Mouse (Mus musculus) midbrain, embryonic 14.5 days (tissue): Measurements from ENCODE around the gene Macc1. TPM values are rescaled to one million over a fixed set of nuclear protein-coding genes. Genes with fewer than 3 reads are reported as not detected.

ENCODE experiments used
- ATAC-seq: fragments of 200-750 bp; cut with Nextera tagmentation; 2 replicates; pipeline ENCODE4 v1.8.0; 2017; ENCODE audit warnings: moderate number of reproducible peaks, moderate library complexity; ENCODE audit not compliant: low FRiP score, low TSS enrichment
- DNase-seq: peaks from one replicate; pipeline ENCODE4 v3.0.0-alpha.2; 2015
- H3K27ac ChIP-seq: fragments of 300-500 bp; sonication (generic); replicated peaks from 2 replicates; pipeline ENCODE4 v1.5.1; 2014; ENCODE audit warnings: mild to moderate bottlenecking, low read depth, low read length, moderate library complexity
- H3K27me3 ChIP-seq: fragments of 300-500 bp; sonication (generic); 2 replicates; pipeline ENCODE4 v1.6.1; 2014; ENCODE audit warnings: low read length, control low read depth, mixed read lengths; ENCODE audit not compliant: control insufficient read depth, insufficient read depth
- H3K36me3 ChIP-seq: fragments of 300-500 bp; sonication (generic); 2 replicates; pipeline ENCODE4 v1.6.1; 2014; ENCODE audit warnings: low read length, control low read depth; ENCODE audit not compliant: control insufficient read depth, insufficient read depth
- H3K4me1 ChIP-seq: fragments of 300-500 bp; sonication (generic); 2 replicates; pipeline ENCODE4 v1.6.1; 2014; ENCODE audit warnings: mild to moderate bottlenecking, antibody characterized with exemption, low read length, control low read depth; ENCODE audit not compliant: control insufficient read depth, insufficient read depth
- H3K4me2 ChIP-seq: fragments of 300-500 bp; sonication (generic); 2 replicates; pipeline ENCODE4 v1.6.1; 2014; ENCODE audit warnings: mild to moderate bottlenecking, low read length, moderate library complexity
- H3K4me3 ChIP-seq: fragments of 300-500 bp; sonication (generic); replicated peaks from 2 replicates; pipeline ENCODE4 v1.5.1; 2014; ENCODE audit warnings: low read depth, low read length
- H3K9ac ChIP-seq: fragments of 300-500 bp; sonication (generic); replicated peaks from 2 replicates; pipeline ENCODE4 v1.6.1; 2014; ENCODE audit warnings: mild to moderate bottlenecking, low read length, moderate library complexity
- H3K9me3 ChIP-seq: fragments of 300-500 bp; sonication (generic); 2 replicates; pipeline ENCODE4 v1.6.1; 2016; ENCODE audit warnings: low read length, control low read depth, mixed read lengths; ENCODE audit not compliant: control insufficient read depth
- WGBS: fragments of 180-500 bp; shearing (Covaris S2); extraction: QIAGEN DNeasy Blood & Tissue Kit; methylation state at CpG from one replicate; pipeline ENCODE4 v1.1.7; 2014; 5-methylcytosine and 5-hydroxymethylcytosine counted together
- polyA plus RNA-seq: library from polyadenylated mRNA; unstranded; fragments of >200 nt; fragmentation: Nextera tagmentation; extraction: Ambion mirVana; gene quantifications from 2 replicates; pipeline ENCODE4 v1.2.1, GENCODE M21; 2014

Gene Macc1
- polyA plus RNA-seq, result 0.05 TPM in 1 of 2 replicates, not detected in the other

DNA sequence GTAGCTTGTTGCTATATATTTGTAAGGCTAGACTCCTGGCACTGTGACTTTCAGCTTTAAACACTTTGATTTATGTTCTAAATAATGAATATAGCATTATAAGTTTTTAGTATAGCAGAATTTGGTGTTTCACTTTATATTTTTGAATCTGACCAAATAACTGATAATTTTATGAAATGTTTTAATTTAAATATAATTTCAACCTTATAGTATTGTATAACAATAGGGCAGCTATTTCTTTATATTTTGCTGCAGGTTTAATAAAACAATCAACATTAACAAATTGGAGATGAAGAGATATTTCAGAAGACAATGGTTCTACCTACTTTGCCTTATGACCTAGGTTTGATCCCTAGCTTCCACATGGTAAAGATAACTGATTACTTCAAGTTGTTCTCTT lies at the start of gene Macc1:
TSS of gene Macc1 (plus strand) at position 301 of the 400 bp plus-strand sequence.
- Histone ChIP-seq H3K4me3 (no peak within 1 kb of the TSS), H3K36me3 (no peaks in the 10 kb centered on the region), H3K27me3 (no peaks in the 10 kb centered on the region), H3K4me2 (no peak within 1 kb of the TSS), H3K4me1 (no peaks in the 10 kb centered on the region), H3K9me3 (no peaks in the 10 kb centered on the region), H3K27ac (no peak within 1 kb of the TSS), H3K9ac (no peak within 1 kb of the TSS)
- no peak for ATAC-seq
- DNase-seq, result no peak

DNA sequence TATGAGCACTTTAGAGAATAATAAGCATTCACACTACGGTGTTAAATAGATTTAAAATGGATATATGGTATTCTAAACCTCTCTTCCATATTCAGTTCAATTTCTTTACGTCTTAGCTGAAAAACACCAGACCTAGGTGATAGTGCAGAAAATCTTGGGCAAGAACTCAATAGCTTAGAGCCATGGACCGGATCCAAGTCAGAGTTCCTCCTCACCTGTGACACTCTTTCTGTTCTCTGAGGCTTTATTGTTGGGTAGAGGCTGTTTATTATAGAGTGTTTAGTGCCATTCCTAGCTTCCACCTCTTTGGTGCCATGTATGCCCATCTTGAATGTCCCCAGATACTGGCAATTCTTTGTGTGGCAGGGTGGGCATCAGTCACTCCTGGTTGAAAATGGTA lies 49.6 kb upstream of the Macc1 start:
- Histone ChIP-seq H3K4me2 (no peak overlapping the region), H3K27me3 (no peaks in the 10 kb centered on the region), H3K27ac (no peak overlapping the region), H3K9me3 (no peaks in the 10 kb centered on the region), H3K9ac (no peak overlapping the region), H3K36me3 (no peaks in the 10 kb centered on the region), H3K4me1 (no peaks in the 10 kb centered on the region), H3K4me3 (no peak overlapping the region)
- no peak for DNase-seq
- WGBS, result 95% methylated on average over 3 of the region's 3 CpGs
- ATAC-seq, result no peak

DNA sequence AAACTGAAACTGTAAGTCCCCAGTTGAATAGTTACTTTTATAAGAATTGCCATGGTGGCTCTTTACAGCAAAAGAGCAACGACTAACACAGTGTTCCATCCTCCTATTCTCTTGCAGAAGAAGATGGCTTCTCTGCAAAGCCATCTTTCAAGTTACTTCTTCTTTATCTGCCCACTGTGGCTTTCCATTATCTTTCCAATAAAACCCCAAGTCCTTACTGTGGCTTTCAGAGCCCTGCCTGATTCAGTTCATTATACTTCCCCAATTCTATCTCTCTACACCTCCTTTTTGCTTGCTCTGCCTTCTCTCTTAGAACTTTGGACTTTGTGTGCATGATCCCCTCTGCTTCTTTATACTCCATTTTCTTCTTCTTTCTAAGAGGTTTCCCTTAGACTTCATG lies 45.3 kb upstream of the Macc1 start:
- Histone ChIP-seq H3K9ac (no peak overlapping the region), H3K9me3 (no peaks in the 10 kb centered on the region), H3K27ac (no peak overlapping the region), H3K4me1 (0 out of 2 replicates have a peak, but pooled peaks cover 4% of the 10 kb centered on the region), H3K27me3 (no peaks in the 10 kb centered on the region), H3K4me3 (no peak overlapping the region), H3K4me2 (no peak overlapping the region), H3K36me3 (no peaks in the 10 kb centered on the region)
- ATAC-seq (no peak), DNase-seq (no peak)
- 77% methylated on average over 1 of the region's 1 CpGs for whole genome bisulfite sequencing

DNA sequence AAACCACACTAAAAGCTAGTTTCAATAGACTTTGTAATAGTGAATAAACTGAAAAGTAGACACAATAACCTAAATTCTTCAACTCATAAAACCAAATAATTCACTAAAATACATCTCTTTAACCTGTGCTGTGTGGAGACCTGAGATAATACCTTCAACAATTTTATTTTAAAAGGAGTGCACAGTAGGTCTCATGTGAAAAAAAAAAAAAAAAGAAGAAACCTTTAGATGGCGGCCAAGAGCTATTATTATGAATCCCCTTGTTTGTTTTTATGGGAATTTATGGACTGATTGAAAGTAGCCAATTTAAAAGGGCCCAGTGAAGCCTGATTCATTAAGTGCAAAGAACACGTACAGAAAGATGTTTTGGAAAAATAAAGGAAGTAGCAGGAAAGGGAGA lies 44.0 kb upstream of the Macc1 start:
- H3K4me1 ChIP-seq, result 0 out of 2 replicates have a peak, but pooled peaks cover 7% of the 10 kb centered on the region
- ATAC-seq (no peak), DNase-seq (no peak)
- H3K27me3 ChIP-seq, result no peaks in the 10 kb centered on the region
- no peaks in the 10 kb centered on the region for H3K36me3 ChIP-seq
- H3K27ac ChIP-seq, result no peak overlapping the region
- WGBS, result 87% methylated on average over 2 of the region's 2 CpGs
- H3K4me3 ChIP-seq, result no peak overlapping the region
- H3K4me2 ChIP-seq, result no peak overlapping the region
- H3K9me3 ChIP-seq, result no peaks in the 10 kb centered on the region
- H3K9ac ChIP-seq, result no peak overlapping the region

DNA sequence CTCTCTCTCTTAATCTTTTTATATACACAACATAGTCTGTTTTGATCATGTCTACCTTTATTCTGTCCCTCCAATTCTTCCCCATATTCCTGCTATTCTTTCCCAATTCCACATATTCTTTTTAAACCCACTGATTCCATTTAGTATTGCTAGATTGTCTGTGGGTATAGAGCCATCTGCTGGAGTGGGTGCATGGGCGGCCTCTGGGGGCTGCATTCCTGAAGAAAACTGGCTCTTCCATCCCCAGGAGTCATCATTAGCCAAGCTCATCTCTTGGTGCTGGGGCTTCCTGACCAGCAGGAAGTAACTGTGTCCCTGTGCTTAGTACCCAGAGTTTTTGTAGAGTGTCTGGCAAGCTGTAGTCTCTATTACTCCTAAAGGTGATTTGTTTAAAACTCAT lies 42.1 kb upstream of the Macc1 start:
- H3K4me1 ChIP-seq, result 0 out of 2 replicates have a peak, but pooled peaks cover 7% of the 10 kb centered on the region
- WGBS, result 76% methylated on average over 1 of the region's 1 CpGs
- H3K4me2 ChIP-seq, result no peak overlapping the region
- no peak overlapping the region for H3K9ac ChIP-seq
- H3K27me3 ChIP-seq, result no peaks in the 10 kb centered on the region
- no peak overlapping the region for H3K4me3 ChIP-seq
- ATAC-seq (no peak), DNase-seq (no peak)
- no peak overlapping the region for H3K27ac ChIP-seq
- H3K36me3 ChIP-seq, result no peaks in the 10 kb centered on the region
- no peaks in the 10 kb centered on the region for H3K9me3 ChIP-seq

DNA sequence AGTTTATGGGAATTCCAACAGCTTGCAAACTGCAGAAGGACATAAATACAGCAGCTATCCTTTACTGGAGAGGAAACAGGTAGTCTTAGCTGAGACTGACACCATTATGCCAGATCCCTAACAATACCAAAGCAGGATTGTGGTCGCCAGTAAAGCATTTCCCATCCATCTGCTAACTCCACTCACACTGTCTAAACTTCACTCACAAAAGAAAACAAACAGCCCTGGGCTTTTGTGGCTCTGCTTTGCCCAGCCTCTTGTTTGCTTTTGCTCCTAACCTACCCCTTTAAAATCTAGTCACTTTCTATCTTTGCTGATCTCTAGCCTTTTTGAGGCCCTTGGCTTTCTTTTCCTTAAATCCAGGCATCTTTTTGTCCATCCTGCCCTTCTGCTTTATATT lies 40.5 kb upstream of the Macc1 start:
- no peak for ATAC-seq
- H3K27me3 ChIP-seq, result no peaks in the 10 kb centered on the region
- no peak for DNase-seq
- no peak overlapping the region for H3K4me2 ChIP-seq
- no peak overlapping the region for H3K9ac ChIP-seq
- H3K9me3 ChIP-seq, result no peaks in the 10 kb centered on the region
- 0 out of 2 replicates have a peak, but pooled peaks cover 7% of the 10 kb centered on the region for H3K4me1 ChIP-seq
- H3K36me3 ChIP-seq, result no peaks in the 10 kb centered on the region
- H3K4me3 ChIP-seq, result no peak overlapping the region
- 2% methylated on average over 1 of the region's 1 CpGs for WGBS
- H3K27ac ChIP-seq, result no peak overlapping the region

DNA sequence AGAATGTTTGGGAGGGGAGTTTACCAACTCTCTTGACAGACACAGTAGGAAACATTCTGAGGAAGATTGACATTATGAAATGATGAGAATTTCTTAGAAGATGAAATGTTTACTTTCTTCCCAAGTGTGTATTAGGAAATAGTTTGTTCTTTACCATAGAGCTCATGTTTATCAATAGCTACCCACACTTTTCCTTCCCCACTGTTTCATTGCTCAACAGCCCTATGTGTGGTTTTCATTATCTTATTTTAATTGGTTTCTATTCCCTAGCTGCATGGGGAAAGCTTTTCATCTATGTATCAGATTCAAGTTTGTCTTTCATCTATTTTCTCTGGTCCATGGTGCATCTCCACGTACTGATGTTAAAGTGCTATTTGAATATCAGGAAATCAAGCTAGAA lies 37.8 kb upstream of the Macc1 start:
- Histone ChIP-seq H3K4me2 (no peak overlapping the region), H3K36me3 (no peaks in the 10 kb centered on the region), H3K27me3 (no peaks in the 10 kb centered on the region), H3K4me3 (no peak overlapping the region), H3K9ac (no peak overlapping the region), H3K4me1 (0 out of 2 replicates have a peak, but pooled peaks cover 7% of the 10 kb centered on the region), H3K9me3 (no peaks in the 10 kb centered on the region), H3K27ac (no peak overlapping the region)
- ATAC-seq, result no peak
- no peak for DNase-seq
- 65% methylated on average over 1 of the region's 1 CpGs for WGBS

DNA sequence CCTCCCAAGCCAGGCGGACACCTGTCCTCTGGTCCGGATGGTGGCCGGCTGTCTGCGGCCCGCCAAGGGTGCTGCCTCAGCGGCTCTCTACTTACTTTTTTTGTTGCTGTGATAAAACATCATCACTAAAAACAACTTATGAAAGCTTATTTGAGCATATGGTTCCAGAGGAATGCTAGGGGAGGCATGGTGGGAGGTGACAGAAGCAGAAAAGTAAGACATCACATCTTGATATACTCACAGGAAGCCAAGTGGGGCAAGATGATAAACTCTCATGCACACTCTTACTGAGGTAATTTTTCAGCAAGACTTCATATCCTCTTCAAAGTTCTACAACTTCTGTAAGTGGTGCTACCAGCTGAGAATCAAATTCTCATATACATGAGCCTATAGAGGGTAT lies 22.5 kb upstream of the Macc1 start:
- no peak overlapping the region for H3K4me2 ChIP-seq
- H3K36me3 ChIP-seq, result no peaks in the 10 kb centered on the region
- no peaks in the 10 kb centered on the region for H3K9me3 ChIP-seq
- DNase-seq (no peak), ATAC-seq (no peak)
- no peaks in the 10 kb centered on the region for H3K27me3 ChIP-seq
- WGBS, result 97% methylated on average over 6 of the region's 6 CpGs
- H3K4me1 ChIP-seq, result no peaks in the 10 kb centered on the region
- no peak overlapping the region for H3K9ac ChIP-seq
- H3K27ac ChIP-seq, result no peak overlapping the region
- H3K4me3 ChIP-seq, result no peak overlapping the region

DNA sequence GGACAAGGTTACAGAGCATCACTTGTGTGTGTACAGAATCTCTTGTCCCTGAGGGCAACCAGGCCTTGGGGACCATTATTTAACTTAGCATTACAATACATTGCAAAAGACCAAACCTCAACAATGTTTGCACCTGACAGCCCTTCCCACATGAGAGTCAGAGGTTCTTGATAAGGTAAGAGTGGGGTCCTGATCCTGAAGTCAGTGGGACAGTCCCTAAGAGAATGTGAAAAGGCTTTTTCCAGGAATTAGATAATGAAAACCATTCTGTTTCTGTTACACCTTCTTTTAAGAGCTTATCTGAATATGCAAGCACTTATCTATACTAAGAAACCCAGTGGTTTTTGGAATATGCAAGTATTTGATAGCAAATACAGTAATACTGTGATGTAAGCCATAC lies 10.5 kb upstream of the Macc1 start:
- Histone ChIP-seq H3K9ac (no peak overlapping the region), H3K27ac (no peak overlapping the region), H3K4me2 (no peak overlapping the region), H3K4me1 (no peaks in the 10 kb centered on the region), H3K9me3 (no peaks in the 10 kb centered on the region), H3K27me3 (no peaks in the 10 kb centered on the region), H3K4me3 (no peak overlapping the region), H3K36me3 (no peaks in the 10 kb centered on the region)
- DNase-seq, result no peak
- no peak for ATAC-seq
